Mouse (Mus musculus) cerebellum, postnatal 36 days (tissue): ENCODE results near the gene Vmn1r115.
"Not testable (repeated sequence)": the region's sequence is repeated elsewhere in the genome, so short reads cannot be mapped to it uniquely, and the experiment has no call there.

Experiments used
- DNase-seq, 2 experiments: peaks; one replicate each; pipeline ENCODE4 v3.0.0; 2021 to 2022; ENCODE audit warnings: mixed read lengths in 2 of 2

Gene Vmn1r115

DNA sequence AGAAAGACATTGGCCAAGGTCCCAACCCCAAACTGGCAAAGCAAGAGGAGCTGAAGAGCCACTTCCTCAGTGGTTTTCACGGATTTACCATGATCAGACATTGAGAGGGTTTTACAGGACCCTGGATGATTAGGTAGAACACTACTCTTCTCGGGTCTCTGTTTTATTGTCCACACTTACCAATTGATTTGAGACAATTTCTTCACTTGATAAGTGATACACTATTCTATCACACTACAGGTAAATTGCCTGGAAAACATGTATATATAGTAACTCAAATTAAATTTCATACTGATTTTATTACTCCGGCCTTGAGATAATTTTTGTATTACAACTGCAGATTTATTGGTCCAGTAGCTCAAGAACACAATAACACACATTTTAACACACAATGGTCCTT is at the start of gene Vmn1r115:
Gene Vmn1r115 (minus strand): TSS at position 101 of the 400 bp plus-strand sequence.
- DNase-seq = not testable (repeated sequence)

DNA sequence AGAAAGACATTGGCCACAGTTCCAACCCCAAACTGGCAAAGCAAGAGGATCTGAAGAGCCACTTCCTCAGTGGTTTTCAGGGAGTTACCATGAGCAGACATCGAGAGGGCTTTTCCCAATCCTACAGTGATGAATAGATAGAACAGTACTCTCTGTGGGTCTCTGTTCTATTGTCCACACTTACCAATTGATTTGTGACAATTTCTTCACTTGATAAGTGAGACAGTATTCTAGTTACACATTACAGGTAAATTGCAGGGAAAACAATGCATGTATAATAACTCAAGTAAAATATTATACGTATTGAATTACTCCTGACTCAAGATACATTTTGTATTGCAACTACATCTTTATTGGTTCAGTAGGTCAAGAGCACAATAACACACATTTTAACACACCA is 39.2 kb upstream of the Vmn1r115 start, which contains the start of gene Vmn1r117:
Gene Vmn1r117 (minus strand): TSS at position 101 of the 400 bp plus-strand sequence.
- not testable (repeated sequence) for DNase-seq

DNA sequence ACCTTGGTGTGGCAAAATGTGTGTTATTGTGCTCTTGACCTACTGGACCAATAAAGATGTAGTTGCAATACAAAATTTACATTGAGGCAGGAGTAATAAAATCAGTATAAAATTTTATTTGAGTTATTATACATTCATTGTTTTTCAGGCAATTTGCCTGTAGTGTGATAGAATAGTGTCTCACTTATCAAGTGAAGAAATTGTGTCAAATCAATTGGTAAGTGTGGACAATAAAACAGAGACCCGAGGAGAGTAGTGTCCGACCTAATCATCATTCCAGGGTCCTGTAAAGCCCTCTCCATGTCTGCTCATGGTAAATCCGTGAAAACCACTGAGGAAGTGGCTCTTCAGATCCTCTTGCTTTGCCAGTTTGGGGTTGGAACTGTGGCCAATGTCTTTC is 27.2 kb upstream of the Vmn1r115 start, which contains the start of gene Vmn1r116:
Gene Vmn1r116 (plus strand): TSS at position 301 of the 400 bp plus-strand sequence.
- DNase-seq = not testable (repeated sequence)

DNA sequence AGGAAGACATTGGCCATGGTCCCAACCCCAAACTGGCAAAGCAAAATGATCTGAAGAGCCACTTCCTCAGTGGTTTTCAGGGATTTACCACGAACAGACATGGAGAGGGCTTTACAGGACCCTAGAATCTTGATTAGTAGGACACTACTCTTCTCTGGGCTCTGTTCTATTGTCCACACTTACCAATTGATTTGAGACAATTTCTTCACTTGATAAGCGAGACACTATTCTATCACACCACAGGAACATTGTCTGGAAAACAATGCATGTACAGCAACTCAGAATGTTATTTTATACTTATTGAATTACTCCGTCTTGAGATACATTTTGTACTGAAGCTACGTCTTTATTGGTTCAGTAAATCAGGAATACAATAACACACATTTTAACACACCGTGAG is 32.7 kb downstream of the Vmn1r115 start, which contains the start of gene Vmn1r114:
Gene Vmn1r114 (minus strand): TSS at position 101 of the 400 bp plus-strand sequence.
- not testable (repeated sequence) for DNase-seq
